Mouse (Mus musculus): ENCODE results near the gene Tbc1d15.

DNA sequence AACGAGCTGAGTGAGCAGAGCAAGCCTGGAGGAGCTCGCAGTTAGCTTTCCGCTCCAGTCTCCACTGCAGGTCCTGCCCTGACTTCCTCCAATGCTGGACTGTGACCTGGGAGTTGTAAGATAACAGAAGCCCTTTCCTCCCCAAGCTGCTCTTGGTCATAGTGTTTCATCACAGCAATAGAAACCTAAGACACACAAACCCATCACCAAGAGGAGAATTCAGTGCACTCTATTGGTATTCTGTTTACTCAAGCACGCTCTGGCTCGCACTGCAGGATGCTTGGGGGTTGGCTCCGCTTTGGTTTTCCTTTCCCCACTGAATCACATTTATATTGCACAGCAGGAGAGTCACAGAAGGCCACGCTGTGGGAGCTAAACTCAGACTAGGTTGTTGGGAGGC, 3.2 kb downstream of the Tbc1d15 start:
- no peak for TF ChIP-seq CTCF (IDR thresholded peaks at IDR 0.05; ENCODE audit: control insufficient read depth, insufficient read depth, insufficient replicate concordance, low read depth, low read length)
- no peak for TF ChIP-seq POLR2A (IDR thresholded peaks at IDR 0.05; ENCODE audit: control insufficient read depth, low read depth, low read length)
